Mouse (Mus musculus): ENCODE measurements around the gene Zdhhc14. TPM values are rescaled to one million over a fixed set of nuclear protein-coding genes. Genes with fewer than 3 reads are reported as not detected.

Zdhhc14 gene
- total RNA-seq, 2 experiments from 2014 or later = 3.6 to 5.6 TPM

DNA sequence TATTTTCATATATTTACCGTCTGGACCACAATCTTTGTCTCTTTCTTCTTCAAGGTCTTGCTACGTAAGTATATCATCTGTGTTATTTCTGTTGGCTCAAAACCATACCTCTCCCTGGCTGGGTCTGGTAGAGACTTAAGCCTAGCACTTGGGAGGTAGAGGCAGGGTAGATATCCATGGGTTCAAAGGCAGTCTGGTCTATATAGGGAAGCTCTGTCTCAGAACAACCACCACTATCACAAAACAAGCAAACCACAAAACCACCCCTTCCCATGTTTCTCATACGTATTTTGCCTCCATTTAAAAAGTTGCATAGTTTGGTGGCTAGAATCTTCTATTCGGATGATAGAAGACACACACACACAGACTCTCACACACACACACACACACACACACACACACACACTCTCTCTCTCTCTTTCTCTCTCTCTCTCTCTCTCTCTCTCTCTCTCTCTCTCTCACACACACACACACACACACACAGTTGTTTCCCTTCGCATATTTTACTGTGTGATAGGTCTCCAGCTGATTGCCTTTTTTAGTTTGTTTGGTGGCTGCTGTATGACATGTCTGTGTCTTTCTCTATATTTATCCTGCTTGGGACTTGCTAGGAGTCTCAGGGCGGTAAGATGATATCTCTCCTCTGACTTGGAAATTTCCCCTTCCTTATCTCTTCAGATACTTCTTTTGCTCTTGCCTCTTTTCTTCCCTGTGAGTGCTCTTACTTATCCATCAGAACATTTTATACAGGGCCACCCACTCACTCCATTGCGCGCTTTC lies 11.8 kb downstream of the Zdhhc14 start:
- no peak for DNase-seq (ENCODE audit: low spot score in 2 of 2)

DNA sequence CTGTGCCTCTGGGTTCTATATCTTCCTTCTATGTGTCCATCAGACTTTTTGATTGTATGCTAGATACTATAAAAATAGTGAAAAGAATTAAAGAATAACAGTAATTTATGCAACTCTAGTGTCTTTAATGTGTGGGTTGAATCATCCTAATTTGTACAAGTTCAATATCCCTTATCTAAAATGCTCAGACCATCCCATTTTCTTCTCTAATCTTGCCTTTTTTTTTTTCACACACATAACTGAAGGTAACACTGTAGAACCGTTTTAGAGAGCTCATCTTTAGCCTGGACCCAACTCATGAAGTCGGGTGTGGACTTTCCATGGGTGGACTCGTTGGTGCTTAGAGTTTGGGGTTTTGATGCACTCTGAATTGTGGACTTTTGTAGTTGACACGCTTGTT lies 12.6 kb downstream of the Zdhhc14 start:
- no peak for DNase-seq (ENCODE audit: low spot score in 2 of 2)

DNA sequence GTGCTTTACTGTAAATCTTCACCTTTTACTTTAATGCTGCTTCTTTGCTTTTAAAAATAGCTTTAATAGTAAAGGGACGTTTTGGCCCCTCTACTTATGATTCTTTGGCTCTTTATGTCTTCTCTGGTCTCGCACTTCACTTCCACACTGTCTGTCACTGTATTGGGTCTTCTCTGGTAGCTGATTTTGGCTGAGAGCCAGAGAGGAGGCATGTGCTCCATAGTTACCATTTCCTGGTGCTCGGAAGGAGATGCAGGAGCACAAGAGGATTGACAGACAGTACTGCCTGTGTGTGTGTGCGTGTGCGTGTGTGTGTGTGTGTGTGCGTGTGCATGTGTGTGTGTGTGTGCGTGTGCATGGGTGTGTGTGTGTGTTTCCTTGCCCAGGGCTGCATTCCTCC lies 14.2 kb downstream of the Zdhhc14 start:
- DNase-seq (ENCODE audit: low spot score in 2 of 2) = no peak

DNA sequence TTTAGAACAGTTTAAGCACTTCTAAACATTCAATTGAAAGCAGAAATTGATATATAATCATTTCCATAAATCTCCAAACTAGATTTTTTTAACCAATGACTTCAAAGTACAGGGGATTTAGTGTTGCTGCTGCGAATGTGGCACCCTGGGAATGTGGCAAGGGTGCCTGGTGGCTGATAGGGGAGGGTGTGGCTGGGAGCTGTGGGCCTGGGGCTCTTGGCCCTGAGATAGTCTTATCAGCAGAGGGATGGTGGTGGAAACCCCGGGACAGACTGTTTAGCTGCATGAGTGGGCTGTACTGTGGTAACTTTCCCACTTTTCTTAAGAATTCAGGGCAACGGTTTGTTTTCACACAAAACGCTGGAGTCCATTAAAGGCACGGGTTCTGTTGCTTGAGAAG lies 14.6 kb downstream of the Zdhhc14 start:
- no peak for DNase-seq (ENCODE audit: low spot score in 2 of 2)

DNA sequence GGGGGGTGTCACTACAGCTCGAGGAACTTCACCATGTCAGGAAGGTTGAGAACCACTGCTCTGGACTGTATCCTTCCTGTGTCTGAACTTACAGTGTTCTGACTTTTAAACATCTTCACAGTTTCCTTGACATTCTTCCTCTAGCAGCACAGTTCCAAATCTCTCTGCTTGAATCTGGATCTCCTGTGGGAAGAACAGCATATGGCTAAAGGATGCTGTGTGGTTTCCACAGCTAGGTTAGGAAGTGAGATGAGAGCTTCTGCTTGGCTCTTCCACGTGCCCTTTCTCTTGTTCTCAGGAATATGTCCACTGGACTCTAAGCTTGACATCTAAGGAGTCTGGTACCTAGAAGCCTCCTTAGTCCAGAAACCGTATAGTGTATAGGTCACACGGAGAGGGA lies 15.7 kb downstream of the Zdhhc14 start:
- no peak for DNase-seq (ENCODE audit: low spot score in 2 of 2)

DNA sequence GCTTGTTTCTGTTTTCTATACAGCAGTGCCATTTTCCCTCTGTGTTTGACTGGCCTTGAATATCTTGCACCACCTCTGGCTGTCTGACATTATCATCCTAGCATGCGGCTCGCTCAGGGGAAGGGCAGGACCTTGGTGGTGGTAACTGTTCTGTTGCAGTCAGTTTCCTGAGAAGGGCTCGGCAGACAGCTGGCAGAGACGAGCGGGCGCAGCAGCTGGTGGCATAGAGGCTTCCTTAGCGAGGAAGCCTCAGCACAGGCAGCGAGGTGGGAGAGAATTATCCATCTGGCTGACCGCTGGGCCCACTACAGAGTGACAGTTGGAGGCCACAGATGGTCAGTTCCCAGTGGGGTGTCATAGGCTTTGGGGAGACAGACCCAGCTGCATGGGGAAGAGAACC lies 18.2 kb downstream of the Zdhhc14 start:
- DNase-seq (ENCODE audit: low spot score in 2 of 2) = peak in 1 of 2 experiments; percentile 7

GRCm38 (mm10) chr17:5511724-5512123 lies 19.4 kb downstream of the Zdhhc14 start:
- no peak for DNase-seq (ENCODE audit: low spot score in 2 of 2)

GRCm38 (mm10) chr17:5519466-5519865 lies 27.1 kb downstream of the Zdhhc14 start:
- no peak for DNase-seq (ENCODE audit: low spot score in 2 of 2)

DNA sequence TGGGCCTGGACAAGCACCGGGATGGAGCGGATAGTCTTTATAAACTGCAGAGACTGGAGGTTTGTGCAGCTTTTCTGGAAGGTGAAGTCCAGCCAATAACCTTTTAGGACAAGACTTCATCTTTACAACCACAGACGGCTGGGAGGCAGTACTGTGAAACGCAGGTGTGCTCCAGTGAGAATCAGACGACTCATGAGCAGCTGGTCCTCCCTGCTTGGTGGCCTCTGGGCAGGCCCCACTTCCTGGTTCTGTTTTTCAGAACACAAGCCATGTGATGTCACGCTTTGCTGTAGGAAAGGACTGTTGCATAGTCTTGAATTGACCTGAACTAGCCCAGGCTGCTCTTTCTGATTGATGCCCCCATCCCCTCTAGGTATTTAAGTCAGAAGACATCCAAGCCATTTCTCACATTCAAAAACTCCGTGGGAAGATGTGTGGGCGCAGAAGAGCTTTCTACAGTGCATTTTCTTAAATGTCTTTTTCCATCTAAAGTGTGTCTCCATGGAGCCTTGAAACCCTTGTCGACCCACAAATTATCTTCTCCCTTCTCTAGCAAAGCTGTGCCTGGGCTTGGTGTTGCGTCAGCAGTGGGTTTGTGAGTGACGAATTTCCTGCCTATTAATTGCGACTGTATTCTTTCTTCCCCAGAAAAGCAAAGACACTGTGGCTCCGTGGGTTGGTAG lies 27.7 kb downstream of the Zdhhc14 start:
- no peak for DNase-seq (ENCODE audit: low spot score in 2 of 2)

- no peak for DNase-seq (ENCODE audit: low spot score in 2 of 2)
Observed at GRCm38 (mm10) chr17:5521532-5521931, 29.2 kb downstream of the Zdhhc14 start.

DNA sequence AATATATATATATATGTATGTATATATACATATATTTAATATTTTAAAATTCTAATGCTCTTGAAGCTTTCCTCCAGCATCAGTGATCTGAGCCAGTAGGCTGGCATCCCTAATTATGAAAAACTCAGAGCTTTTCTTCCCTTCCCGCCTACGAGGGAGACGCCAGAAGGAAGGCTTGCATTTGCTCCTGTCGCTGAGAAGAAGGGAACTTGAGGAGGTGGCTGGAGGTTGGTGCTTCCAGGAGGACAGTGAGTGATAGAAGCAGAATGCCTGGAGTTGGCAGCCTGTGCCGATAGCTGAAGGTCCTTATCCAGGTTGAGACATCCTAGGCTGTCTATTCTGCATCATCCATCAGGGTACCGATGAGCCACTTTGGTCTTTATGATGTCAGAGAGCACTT lies 37.2 kb downstream of the Zdhhc14 start:
- DNase-seq (ENCODE audit: low spot score in 2 of 2) = no peak

DNA sequence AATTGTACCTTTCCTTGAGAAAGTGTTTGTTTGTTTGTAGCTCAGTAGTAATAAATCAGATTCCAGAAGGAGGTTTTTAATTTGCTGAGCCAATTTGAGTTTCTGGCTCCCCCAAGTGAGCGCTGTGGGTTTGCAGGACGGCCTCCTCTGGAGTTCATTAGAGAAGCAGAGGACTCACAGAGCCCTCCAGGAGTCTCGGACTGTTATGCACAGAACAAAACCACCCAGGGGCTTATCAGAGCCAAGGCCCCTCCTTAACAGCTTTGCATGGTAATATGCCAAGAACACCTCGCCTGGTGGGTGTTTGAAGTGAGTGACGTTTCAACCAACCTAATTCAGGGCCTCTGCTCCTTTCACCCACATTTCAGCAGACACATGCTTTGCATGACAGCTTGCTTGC lies 40.5 kb downstream of the Zdhhc14 start:
- no peak for DNase-seq (ENCODE audit: low spot score in 2 of 2)

DNA sequence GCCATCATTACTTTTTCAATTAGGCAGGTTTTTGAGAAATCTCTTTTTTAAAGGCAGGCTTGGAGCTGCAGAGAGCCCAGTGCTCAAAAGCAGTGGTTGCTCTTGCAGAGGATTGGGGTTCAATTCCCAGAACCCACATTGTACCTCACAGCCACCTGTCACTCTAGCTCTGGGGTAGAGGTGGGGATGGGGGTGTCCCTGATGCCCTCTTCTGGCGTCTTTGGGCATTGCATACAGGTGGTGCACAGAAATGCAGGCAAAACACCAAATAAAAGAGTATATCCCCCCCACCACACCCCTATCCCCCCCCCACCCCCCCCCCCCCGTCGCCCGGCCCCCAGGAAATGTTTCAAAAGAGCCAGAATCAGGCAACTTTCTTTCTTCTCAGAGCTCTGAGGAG lies 43.0 kb downstream of the Zdhhc14 start:
- no peak for DNase-seq (ENCODE audit: low spot score in 2 of 2)

- DNase-seq (ENCODE audit: low spot score in 2 of 2) = no peak
Observed at GRCm38 (mm10) chr17:5536259-5537094, 44.1 kb downstream of the Zdhhc14 start.

GRCm38 (mm10) chr17:5537095-5537575 lies 44.8 kb downstream of the Zdhhc14 start:
- DNase-seq (ENCODE audit: low spot score in 2 of 2) = no peak

DNA sequence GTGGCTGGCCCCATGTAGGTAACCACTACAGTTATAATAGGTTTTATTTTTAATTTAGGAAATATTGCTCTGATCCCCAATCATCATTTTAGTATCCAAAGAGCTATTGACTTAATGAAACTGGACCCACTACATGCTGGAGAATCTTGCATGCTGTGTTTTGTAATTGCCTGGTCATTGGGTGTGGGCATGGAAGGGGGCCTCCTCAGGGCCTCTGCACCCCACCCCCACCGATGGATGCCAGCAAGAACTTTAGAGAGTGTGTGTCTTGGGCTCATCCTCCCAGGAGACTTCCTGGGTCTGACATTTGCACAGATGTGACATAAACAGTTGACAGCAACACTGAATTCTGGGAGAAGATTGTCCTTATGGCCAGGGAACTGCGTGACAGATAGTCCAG lies 49.8 kb downstream of the Zdhhc14 start:
- no peak for DNase-seq (ENCODE audit: low spot score in 2 of 2)

DNA sequence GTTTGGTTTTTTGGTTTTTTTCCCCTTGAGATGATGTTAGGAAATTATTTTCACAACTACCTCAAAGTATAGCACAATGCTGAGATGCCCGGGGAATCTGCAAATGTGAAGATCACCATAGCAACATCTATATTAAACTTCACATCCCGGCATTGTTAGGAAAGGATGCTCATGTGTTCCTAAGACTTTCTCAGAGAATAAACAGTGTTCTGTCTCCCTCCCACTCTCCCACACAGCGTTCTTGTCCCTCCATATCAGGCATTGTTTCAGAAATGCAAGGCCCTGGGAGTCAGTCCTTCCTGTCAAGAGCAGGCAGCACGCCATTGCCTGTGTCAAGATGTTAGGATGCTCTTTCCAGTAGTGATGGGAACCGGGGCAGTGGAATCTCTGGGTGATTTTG lies 51.7 kb downstream of the Zdhhc14 start:
- DNase-seq (ENCODE audit: low spot score in 2 of 2) = no peak

GRCm38 (mm10) chr17:5545065-5545464 lies 52.7 kb downstream of the Zdhhc14 start:
- DNase-seq (ENCODE audit: low spot score in 2 of 2) = no peak

GRCm38 (mm10) chr17:5548546-5548945 lies 56.2 kb downstream of the Zdhhc14 start:
- no peak for DNase-seq (ENCODE audit: low spot score in 2 of 2)

DNA sequence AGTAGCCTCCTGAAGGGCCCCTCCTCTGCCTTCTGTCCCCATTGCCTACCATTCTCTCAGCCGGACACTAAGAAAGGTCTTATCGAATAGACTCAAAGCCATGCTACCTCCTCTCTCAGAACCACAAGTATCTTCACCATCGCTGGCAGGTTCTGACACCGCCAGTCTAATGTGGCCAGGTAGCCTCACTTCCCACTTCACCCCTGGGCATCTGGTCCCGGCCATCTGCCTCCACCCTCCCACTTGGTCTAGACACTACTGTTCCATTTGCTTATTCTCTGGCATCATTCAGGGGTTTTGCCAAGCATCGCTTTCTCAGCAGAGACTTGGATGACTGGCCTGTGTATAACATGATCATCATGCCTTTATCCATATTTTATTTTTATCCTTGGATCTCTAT lies 57.1 kb downstream of the Zdhhc14 start:
- no peak for DNase-seq (ENCODE audit: low spot score in 2 of 2)

- DNase-seq (ENCODE audit: low spot score in 2 of 2) = no peak
Observed at GRCm38 (mm10) chr17:5550444-5550843, 58.1 kb downstream of the Zdhhc14 start.

GRCm38 (mm10) chr17:5551136-5551535 lies 58.8 kb downstream of the Zdhhc14 start:
- DNase-seq (ENCODE audit: low spot score in 2 of 2) = no peak
